Mouse (Mus musculus): ENCODE measurements around the gene Rpl35a. TPM values are rescaled to one million over a fixed set of nuclear protein-coding genes. Genes with fewer than 3 reads are reported as not detected.
A peak's percentile ranks its signal among the peaks of the same experiment; 100 is the strongest.

Rpl35a gene
- polyA plus RNA-seq, 1 experiment from 2014 or later = 670 TPM

GRCm38 (mm10) chr16:33015396-33015907, 40.8 kb upstream of the Rpl35a start:
- no peak for ATAC-seq

GRCm38 (mm10) chr16:33015986-33016385, 40.3 kb upstream of the Rpl35a start:
- no peak overlapping the region for H3K9ac ChIP-seq (replicated peaks; ENCODE audit: low read depth)
- no peaks in the 10 kb centered on the region for H3K4me1 ChIP-seq (ENCODE audit: insufficient read depth, low read depth, low read length)
- H3K27ac ChIP-seq (ENCODE audit: low read length) = no peak overlapping the region
- H3K4me3 ChIP-seq (ENCODE audit: low read depth, low read length) = no peak overlapping the region
- no peak for DNase-seq (ENCODE audit: low spot score)
- no peaks in the 10 kb centered on the region for H3K9me3 ChIP-seq (ENCODE audit: low read length)
- 81% methylated on average over 2 of the region's 2 CpGs for WGBS
- H3K4me2 ChIP-seq (replicated peaks; ENCODE audit: low read depth, low read length) = no peak overlapping the region
- TF ChIP-seq CTCF (IDR thresholded peaks at IDR 0.05) = no peak
- H3K36me3 ChIP-seq (ENCODE audit: insufficient read depth, low read length) = peaks cover 14% of the 10 kb centered on the region; the same call in 1 of the 2 replicates
- no peaks in the 10 kb centered on the region for H3K27me3 ChIP-seq (replicated peaks; ENCODE audit: insufficient read depth, low read length)
- ATAC-seq = no peak

More at GRCm38 (mm10) chr16:33015396-33015907, 40.8 kb upstream of the Rpl35a start:
- Histone ChIP-seq H3K9me3 (ENCODE audit: low read length) (no peaks in the 10 kb centered on the region), H3K27me3 (replicated peaks; ENCODE audit: insufficient read depth, low read length) (no peaks in the 10 kb centered on the region), H3K36me3 (ENCODE audit: insufficient read depth, low read length) (peaks cover 14% of the 10 kb centered on the region; the same call in 1 of the 2 replicates), H3K27ac (ENCODE audit: low read length) (no peak overlapping the region), H3K4me3 (ENCODE audit: low read depth, low read length) (no peak overlapping the region), H3K4me2 (replicated peaks; ENCODE audit: low read depth, low read length) (no peak overlapping the region), H3K4me1 (ENCODE audit: insufficient read depth, low read depth, low read length) (no peaks in the 10 kb centered on the region), H3K9ac (replicated peaks; ENCODE audit: low read depth) (no peak overlapping the region)
- TF ChIP-seq CTCF (IDR thresholded peaks at IDR 0.05) (no peak), EP300 (IDR thresholded peaks at IDR 0.05) (no peak)
- no peak for DNase-seq (ENCODE audit: low spot score)
- WGBS = 89% methylated on average over 3 of the region's 3 CpGs

- no peak for TF ChIP-seq EP300 (IDR thresholded peaks at IDR 0.05)
- no peak for TF ChIP-seq CTCF (IDR thresholded peaks at IDR 0.05)
- WGBS = 68% methylated on average over 5 of the region's 5 CpGs
- DNase-seq (ENCODE audit: low spot score) = peak; percentile 28
These were observed 38.4 kb upstream of the Rpl35a start for GRCm38 (mm10) chr16:33017677-33018349.

GRCm38 (mm10) chr16:33019117-33019770, 37.0 kb upstream of the Rpl35a start:
- no peak for DNase-seq (ENCODE audit: low spot score)
- H3K4me2 ChIP-seq (replicated peaks; ENCODE audit: low read depth, low read length) = no peak overlapping the region
- no peak overlapping the region for H3K9ac ChIP-seq (replicated peaks; ENCODE audit: low read depth)
- 0 out of 2 replicates have a peak, but pooled peaks have one; percentile 17 for ATAC-seq
- H3K9me3 ChIP-seq (ENCODE audit: low read length) = no peaks in the 10 kb centered on the region
- H3K4me1 ChIP-seq (ENCODE audit: insufficient read depth, low read depth, low read length) = no peaks in the 10 kb centered on the region
- TF ChIP-seq CTCF (IDR thresholded peaks at IDR 0.05) (no peak), EP300 (IDR thresholded peaks at IDR 0.05) (no peak)
- 72% methylated on average over 21 of the region's 21 CpGs for whole genome bisulfite sequencing
- H3K4me3 ChIP-seq (ENCODE audit: low read depth, low read length) = no peak overlapping the region
- H3K27ac ChIP-seq (ENCODE audit: low read length) = no peak overlapping the region
- no peaks in the 10 kb centered on the region for H3K27me3 ChIP-seq (replicated peaks; ENCODE audit: insufficient read depth, low read length)
- no peaks in the 10 kb centered on the region for H3K36me3 ChIP-seq (ENCODE audit: insufficient read depth, low read length)

More at GRCm38 (mm10) chr16:33017677-33018349, 38.4 kb upstream of the Rpl35a start:
- Histone ChIP-seq H3K36me3 (ENCODE audit: insufficient read depth, low read length) (peaks cover 11% of the 10 kb centered on the region; the same call in 1 of the 2 replicates), H3K4me1 (ENCODE audit: insufficient read depth, low read depth, low read length) (no peaks in the 10 kb centered on the region), H3K27ac (ENCODE audit: low read length) (no peak overlapping the region), H3K4me3 (ENCODE audit: low read depth, low read length) (no peak overlapping the region), H3K9me3 (ENCODE audit: low read length) (no peaks in the 10 kb centered on the region), H3K27me3 (replicated peaks; ENCODE audit: insufficient read depth, low read length) (no peaks in the 10 kb centered on the region), H3K9ac (replicated peaks; ENCODE audit: low read depth) (no peak overlapping the region), H3K4me2 (replicated peaks; ENCODE audit: low read depth, low read length) (no peak overlapping the region)
- peak; percentile 37 for ATAC-seq

- H3K27me3 ChIP-seq (replicated peaks; ENCODE audit: insufficient read depth, low read length) = no peaks in the 10 kb centered on the region
- ATAC-seq (no peak), DNase-seq (ENCODE audit: low spot score) (peak; percentile 23)
- no peak overlapping the region for H3K9ac ChIP-seq (replicated peaks; ENCODE audit: low read depth)
- H3K27ac ChIP-seq (ENCODE audit: low read length) = no peak overlapping the region
- TF ChIP-seq EP300 (IDR thresholded peaks at IDR 0.05) (no peak), CTCF (IDR thresholded peaks at IDR 0.05) (no peak)
- H3K36me3 ChIP-seq (ENCODE audit: insufficient read depth, low read length) = no peaks in the 10 kb centered on the region
- H3K4me1 ChIP-seq (ENCODE audit: insufficient read depth, low read depth, low read length) = no peaks in the 10 kb centered on the region
- no peak overlapping the region for H3K4me3 ChIP-seq (ENCODE audit: low read depth, low read length)
- WGBS = 36% methylated on average over 3 of the region's 3 CpGs
- H3K9me3 ChIP-seq (ENCODE audit: low read length) = no peaks in the 10 kb centered on the region
- H3K4me2 ChIP-seq (replicated peaks; ENCODE audit: low read depth, low read length) = no peak overlapping the region
These were observed 34.9 kb upstream of the Rpl35a start for GRCm38 (mm10) chr16:33021381-33021780.

GRCm38 (mm10) chr16:33023750-33024149, 32.5 kb upstream of the Rpl35a start:
- no peak overlapping the region for H3K9ac ChIP-seq (replicated peaks; ENCODE audit: low read depth)
- H3K4me2 ChIP-seq (replicated peaks; ENCODE audit: low read depth, low read length) = no peak overlapping the region
- no peak overlapping the region for H3K27ac ChIP-seq (ENCODE audit: low read length)
- DNase-seq (ENCODE audit: low spot score) = peak; percentile 93
- no peaks in the 10 kb centered on the region for H3K27me3 ChIP-seq (replicated peaks; ENCODE audit: insufficient read depth, low read length)
- no peaks in the 10 kb centered on the region for H3K9me3 ChIP-seq (ENCODE audit: low read length)
- TF ChIP-seq EP300 (IDR thresholded peaks at IDR 0.05) = no peak
- TF ChIP-seq CTCF (IDR thresholded peaks at IDR 0.05) = peak; percentile 99
- peak; percentile 84 for ATAC-seq
- H3K36me3 ChIP-seq (ENCODE audit: insufficient read depth, low read length) = no peaks in the 10 kb centered on the region
- H3K4me3 ChIP-seq (ENCODE audit: low read depth, low read length) = no peak overlapping the region
- no peaks in the 10 kb centered on the region for H3K4me1 ChIP-seq (ENCODE audit: insufficient read depth, low read depth, low read length)
- WGBS = 6% methylated on average over 4 of the region's 4 CpGs
